Mouse (Mus musculus) liver, embryonic 16.5 days (tissue): ENCODE data around the gene Atp5s. TPM values are rescaled to one million over a fixed set of nuclear protein-coding genes. Genes with fewer than 3 reads are reported as not detected.

Experiments
- ATAC-seq: fragments of 200-750 bp; cut with Nextera tagmentation; 2 replicates; pipeline ENCODE4 v1.8.0; 2017; ENCODE audit warnings: low read depth, mild to moderate bottlenecking, moderate number of reproducible peaks, moderate library complexity
- H3K27ac ChIP-seq: fragments of 300-500 bp; sonication (generic); 2 replicates; pipeline ENCODE4 v1.5.1; 2014; ENCODE audit warnings: mild to moderate bottlenecking, low read length
- H3K27me3 ChIP-seq: fragments of 300-500 bp; sonication (generic); 2 replicates; pipeline ENCODE4 v1.6.1; 2014; ENCODE audit warnings: low read depth, low read length, mixed read lengths; ENCODE audit not compliant: control insufficient read depth, insufficient read depth
- H3K36me3 ChIP-seq: fragments of 300-500 bp; sonication (generic); 2 replicates; pipeline ENCODE4 v1.6.1; 2014; ENCODE audit warnings: mild to moderate bottlenecking; ENCODE audit not compliant: control insufficient read depth, insufficient read depth
- H3K4me1 ChIP-seq: fragments of 300-500 bp; sonication (generic); 2 replicates; pipeline ENCODE4 v1.6.1; 2014; ENCODE audit warnings: low read depth, low read length, mixed read lengths; ENCODE audit not compliant: control insufficient read depth
- H3K4me2 ChIP-seq: fragments of 300-500 bp; sonication (generic); 2 replicates; pipeline ENCODE4 v1.6.1; 2014; ENCODE audit warnings: low read depth, low read length, mixed read lengths
- H3K4me3 ChIP-seq: fragments of 300-500 bp; sonication (generic); 2 replicates; pipeline ENCODE4 v1.5.1; 2014; ENCODE audit warnings: low read depth, mild to moderate bottlenecking, low read length
- H3K9ac ChIP-seq: fragments of 300-500 bp; sonication (generic); 2 replicates; pipeline ENCODE4 v1.6.1; 2014; ENCODE audit warnings: low read depth, low read length
- H3K9me3 ChIP-seq: fragments of 300-500 bp; sonication (generic); replicated peaks from 2 replicates; pipeline ENCODE4 v1.6.1; 2016; ENCODE audit warnings: low read length; ENCODE audit not compliant: control insufficient read depth
- WGBS: fragments of 180-500 bp; shearing (Covaris S2); extraction: QIAGEN DNeasy Blood & Tissue Kit; methylation state at CpG from one replicate; pipeline ENCODE4 v1.1.7; 2014; ENCODE audit not compliant: insufficient replicate concordance; 5-methylcytosine and 5-hydroxymethylcytosine counted together
- polyA plus RNA-seq: library from polyadenylated mRNA; unstranded; fragments of >200 nt; fragmentation: Nextera tagmentation; extraction: Ambion mirVana; gene quantifications from 2 replicates; pipeline ENCODE4 v1.2.1, GENCODE M21; 2015

Gene Atp5s
- polyA plus RNA-seq, 1 experiment from 2014 or later = 18.4 TPM

- H3K4me1 ChIP-seq = peaks cover 31% of the 10 kb centered on the region
- H3K27ac ChIP-seq = peak overlapping the region; percentile 24; the same call in 1 of the 2 replicates
- H3K27me3 ChIP-seq = no peaks in the 10 kb centered on the region
- no peak overlapping the region for H3K4me3 ChIP-seq
- no peaks in the 10 kb centered on the region for H3K36me3 ChIP-seq
- ATAC-seq = no peak
- H3K9me3 ChIP-seq = no peaks in the 10 kb centered on the region
- WGBS = 69% methylated on average over 5 of the region's 5 CpGs
- peak overlapping the region; percentile 2; the same call in 1 of the 2 replicates for H3K9ac ChIP-seq
- no peak overlapping the region for H3K4me2 ChIP-seq
Measured at GRCm38 (mm10) chr12:69753936-69754335, 29.2 kb downstream of the Atp5s start.

- Histone ChIP-seq H3K4me1 (peaks cover 47% of the 10 kb centered on the region), H3K27ac (peak overlapping the region; percentile 100), H3K27me3 (no peaks in the 10 kb centered on the region), H3K9me3 (no peaks in the 10 kb centered on the region), H3K4me2 (no peak overlapping the region), H3K4me3 (no peak overlapping the region), H3K9ac (peak overlapping the region; percentile 22), H3K36me3 (no peaks in the 10 kb centered on the region)
- 73% methylated on average over 5 of the region's 5 CpGs for WGBS
- ATAC-seq = no peak
Measured at GRCm38 (mm10) chr12:69756015-69756414, 31.3 kb downstream of the Atp5s start.

GRCm38 (mm10) chr12:69757418-69758141 is 32.8 kb downstream of the Atp5s start:
- H3K4me1 ChIP-seq = peaks cover 50% of the 10 kb centered on the region
- 4% methylated on average over 22 of the region's 22 CpGs for WGBS
- peak overlapping the region; percentile 100 for H3K27ac ChIP-seq
- ATAC-seq = peak; percentile 90
- peak overlapping the region; percentile 62 for H3K4me2 ChIP-seq
- H3K9ac ChIP-seq = peak overlapping the region; percentile 70
- no peaks in the 10 kb centered on the region for H3K27me3 ChIP-seq
- peak overlapping the region; percentile 39 for H3K4me3 ChIP-seq
- no peaks in the 10 kb centered on the region for H3K9me3 ChIP-seq
- H3K36me3 ChIP-seq = no peaks in the 10 kb centered on the region

- Histone ChIP-seq H3K27ac (peak overlapping the region; percentile 100), H3K36me3 (no peaks in the 10 kb centered on the region), H3K9ac (peak overlapping the region; percentile 60), H3K4me3 (peak overlapping the region; percentile 37), H3K4me1 (peaks cover 54% of the 10 kb centered on the region), H3K27me3 (no peaks in the 10 kb centered on the region), H3K4me2 (peak overlapping the region; percentile 62), H3K9me3 (no peaks in the 10 kb centered on the region)
- WGBS = 4% methylated on average over 22 of the region's 22 CpGs
- 0 out of 2 replicates have a peak, but pooled peaks have one; percentile 5 for ATAC-seq
Measured at GRCm38 (mm10) chr12:69758221-69759185, 33.8 kb downstream of the Atp5s start.

GRCm38 (mm10) chr12:69759267-69759885 is 34.6 kb downstream of the Atp5s start:
- peak overlapping the region; percentile 60 for H3K9ac ChIP-seq
- peak overlapping the region; percentile 100 for H3K27ac ChIP-seq
- 16% methylated on average over 7 of the region's 7 CpGs for WGBS
- H3K36me3 ChIP-seq = no peaks in the 10 kb centered on the region
- H3K9me3 ChIP-seq = no peaks in the 10 kb centered on the region
- peak; percentile 77 for ATAC-seq
- no peaks in the 10 kb centered on the region for H3K27me3 ChIP-seq
- H3K4me2 ChIP-seq = peak overlapping the region; percentile 62
- H3K4me1 ChIP-seq = peaks cover 54% of the 10 kb centered on the region
- peak overlapping the region; percentile 37 for H3K4me3 ChIP-seq

- H3K9ac ChIP-seq = peak overlapping the region; percentile 60
Measured at GRCm38 (mm10) chr12:69760014-69760413, 35.3 kb downstream of the Atp5s start.

GRCm38 (mm10) chr12:69760743-69761406 is 36.1 kb downstream of the Atp5s start:
- Histone ChIP-seq H3K4me1 (peaks cover 51% of the 10 kb centered on the region), H3K9me3 (no peaks in the 10 kb centered on the region), H3K27me3 (no peaks in the 10 kb centered on the region), H3K36me3 (no peaks in the 10 kb centered on the region), H3K9ac (no peak overlapping the region), H3K27ac (peak overlapping the region; percentile 66), H3K4me3 (no peak overlapping the region), H3K4me2 (no peak overlapping the region)
- WGBS = 85% methylated on average over 20 of the region's 20 CpGs
- no peak for ATAC-seq

More at GRCm38 (mm10) chr12:69760014-69760413, 35.3 kb downstream of the Atp5s start:
- peak overlapping the region; percentile 45 for H3K4me2 ChIP-seq
- no peaks in the 10 kb centered on the region for H3K9me3 ChIP-seq
- 37% methylated on average over 6 of the region's 6 CpGs for WGBS
- peak overlapping the region; percentile 88 for H3K27ac ChIP-seq
- H3K4me3 ChIP-seq = no peak overlapping the region
- no peaks in the 10 kb centered on the region for H3K27me3 ChIP-seq
- no peaks in the 10 kb centered on the region for H3K36me3 ChIP-seq
- ATAC-seq = no peak
- peaks cover 54% of the 10 kb centered on the region for H3K4me1 ChIP-seq

- peak overlapping the region; percentile 66 for H3K27ac ChIP-seq
- H3K36me3 ChIP-seq = no peaks in the 10 kb centered on the region
- no peak for ATAC-seq
Measured at GRCm38 (mm10) chr12:69761603-69762002, 36.9 kb downstream of the Atp5s start.

More at GRCm38 (mm10) chr12:69761603-69762002, 36.9 kb downstream of the Atp5s start:
- WGBS = 78% methylated on average over 2 of the region's 2 CpGs
- H3K9ac ChIP-seq = 0 out of 2 replicates have a peak overlapping the region, but pooled peaks have one; percentile 18
- no peaks in the 10 kb centered on the region for H3K27me3 ChIP-seq
- no peaks in the 10 kb centered on the region for H3K9me3 ChIP-seq
- no peak overlapping the region for H3K4me2 ChIP-seq
- peaks cover 51% of the 10 kb centered on the region for H3K4me1 ChIP-seq
- H3K4me3 ChIP-seq = no peak overlapping the region
